Mouse (Mus musculus) MEL (cell line): ENCODE measurements around the gene Gm34653. TPM values are rescaled to one million over a fixed set of nuclear protein-coding genes. Genes with fewer than 3 reads are reported as not detected.

Source experiments
- DNase-seq: peaks from one replicate; pipeline ENCODE4 v3.0.0; 2011; ENCODE audit warnings: low read depth, low spot score
- H3K27ac ChIP-seq: 2 replicates; pipeline ENCODE4 v1.5.1; 2012; ENCODE audit warnings: low read depth, mild to moderate bottlenecking, control low read depth, low read length, moderate library complexity; ENCODE audit not compliant: control insufficient read depth
- H3K27me3 ChIP-seq, 2 experiments: fragments of 150-350 bp in 1 of 2; sonication (generic) in 1 of 2; 2 replicates each; pipeline ENCODE4 v1.6.1; 2012; ENCODE audit warnings: low read length in 2 of 2, mild to moderate bottlenecking in 2 of 2, improper control_type of control experiment in 1 of 2, moderate library complexity in 1 of 2; ENCODE audit not compliant: insufficient read depth in 2 of 2, control insufficient read depth in 1 of 2
- H3K36me3 ChIP-seq, 2 experiments: 2 replicates each; pipeline ENCODE4 v1.6.1; 2012 to 2014; ENCODE audit warnings: low read length in 2 of 2, improper control_type of control experiment in 1 of 2, inconsistent platforms in 1 of 2, mild to moderate bottlenecking in 1 of 2; ENCODE audit not compliant: insufficient read depth in 2 of 2, control insufficient read depth in 1 of 2
- H3K4me1 ChIP-seq, 2 experiments: fragments of 150-350 bp in 1 of 2; sonication (generic) in 1 of 2; 2 replicates each; pipeline ENCODE4 v1.6.1; 2012; ENCODE audit warnings: low read length in 2 of 2, improper control_type of control experiment in 1 of 2, mild to moderate bottlenecking in 1 of 2; ENCODE audit not compliant: insufficient read depth in 2 of 2, control insufficient read depth in 1 of 2
- H3K4me3 ChIP-seq, 2 experiments: fragments of 150-350 bp in 1 of 2; sonication (generic) in 1 of 2; 2 replicates each; pipeline ENCODE4 v1.5.1; 2012; ENCODE audit warnings: low read depth in 2 of 2, low read length in 2 of 2, mild to moderate bottlenecking in 2 of 2, moderate library complexity in 2 of 2, control low read depth in 1 of 2, improper control_type of control experiment in 1 of 2; ENCODE audit not compliant: control insufficient read depth in 1 of 2, insufficient read depth in 1 of 2
- H3K79me2 ChIP-seq: 2 replicates; pipeline ENCODE4 v1.6.1; 2012; ENCODE audit warnings: mild to moderate bottlenecking, low read length, moderate library complexity; ENCODE audit not compliant: control insufficient read depth, poor library complexity, insufficient read depth
- H3K9ac ChIP-seq: 2 replicates; pipeline ENCODE4 v1.6.1; 2012; ENCODE audit warnings: low read depth, mild to moderate bottlenecking, control low read depth, low read length, moderate library complexity; ENCODE audit not compliant: control insufficient read depth, poor library complexity, severe bottlenecking
- H3K9me3 ChIP-seq: fragments of 150-350 bp; sonication (generic); replicated peaks from 2 replicates; pipeline ENCODE4 v1.6.1; 2012; ENCODE audit warnings: mild to moderate bottlenecking, low read length, improper control_type of control experiment, moderate library complexity; ENCODE audit not compliant: insufficient read depth
- BHLHE40 ChIP-seq: IDR thresholded peaks from 2 replicates; pipeline ENCODE4 v1.6.1; 2012; ENCODE audit warnings: low read depth, mild to moderate bottlenecking, inconsistent platforms, low read length, improper control_type of control experiment, borderline replicate concordance
- CHD1 ChIP-seq: IDR thresholded peaks from 2 replicates; pipeline ENCODE4 v1.6.1; 2012; ENCODE audit warnings: low read depth, mild to moderate bottlenecking, inconsistent platforms, low read length, improper control_type of control experiment
- CHD2 ChIP-seq: IDR thresholded peaks from 2 replicates; pipeline ENCODE4 v1.6.1; 2011; ENCODE audit warnings: low read length, improper control_type of control experiment
- E2F4 ChIP-seq: IDR thresholded peaks from 2 replicates; pipeline ENCODE4 v1.6.1; 2011; ENCODE audit warnings: low read depth, low read length, improper control_type of control experiment, borderline replicate concordance
- ELF1 ChIP-seq: IDR thresholded peaks from 2 replicates; pipeline ENCODE4 v1.6.1; 2014; ENCODE audit warnings: low read depth, mild to moderate bottlenecking, inconsistent platforms, low read length, improper control_type of control experiment, moderate library complexity
- EP300 ChIP-seq, 2 experiments: IDR thresholded peaks; 2 replicates each; pipeline ENCODE4 v1.6.1; 2011; ENCODE audit warnings: improper control_type of control experiment in 2 of 2, low read length in 2 of 2, low read depth in 1 of 2, mild to moderate bottlenecking in 1 of 2
- ETS1 ChIP-seq: IDR thresholded peaks from 2 replicates; pipeline ENCODE4 v1.6.1; 2012; ENCODE audit warnings: low read depth, mild to moderate bottlenecking, inconsistent platforms, low read length, improper control_type of control experiment, moderate library complexity
- GABPA ChIP-seq: IDR thresholded peaks from 2 replicates; pipeline ENCODE4 v1.6.1; 2012; ENCODE audit warnings: low read depth, mild to moderate bottlenecking, inconsistent platforms, low read length, improper control_type of control experiment, moderate library complexity
- GATA1 ChIP-seq: IDR thresholded peaks from 2 replicates; pipeline ENCODE4 v1.6.1; 2011; ENCODE audit warnings: low read depth, low read length, improper control_type of control experiment
- HCFC1 ChIP-seq: IDR thresholded peaks from 2 replicates; pipeline ENCODE4 v1.6.1; 2012; ENCODE audit warnings: low read depth, mild to moderate bottlenecking, inconsistent platforms, low read length, improper control_type of control experiment, moderate library complexity
- KAT2A ChIP-seq: conservative IDR thresholded peaks from 2 replicates; pipeline ENCODE4 v1.6.1; 2012; ENCODE audit warnings: low read depth, low read length, improper control_type of control experiment, inconsistent platforms
- MXI1 ChIP-seq: IDR thresholded peaks from 2 replicates; pipeline ENCODE4 v1.6.1; 2011; ENCODE audit warnings: mild to moderate bottlenecking, low read depth, low read length, improper control_type of control experiment
- NRF1 ChIP-seq: IDR thresholded peaks from 2 replicates; pipeline ENCODE4 v1.6.1; 2014; ENCODE audit warnings: low read depth, mild to moderate bottlenecking, inconsistent platforms, low read length, improper control_type of control experiment, moderate library complexity; ENCODE audit not compliant: poor library complexity, insufficient read depth, severe bottlenecking
- POLR2A ChIP-seq, 2 experiments: IDR thresholded peaks; 2 replicates each; pipeline ENCODE4 v1.6.1; 2011 to 2012; ENCODE audit warnings: low read length in 2 of 2, mild to moderate bottlenecking in 2 of 2, control low read depth in 1 of 2, improper control_type of control experiment in 1 of 2, low read depth in 1 of 2, moderate library complexity in 1 of 2; ENCODE audit not compliant: control insufficient read depth in 1 of 2, insufficient read depth in 1 of 2, poor library complexity in 1 of 2
- POLR2AphosphoS2 ChIP-seq: IDR thresholded peaks from 2 replicates; pipeline ENCODE4 v1.6.1; 2011; ENCODE audit warnings: low read length, improper control_type of control experiment
- RCOR1 ChIP-seq: IDR thresholded peaks from 2 replicates; pipeline ENCODE4 v1.6.1; 2012; ENCODE audit warnings: low read depth, mild to moderate bottlenecking, inconsistent platforms, low read length, improper control_type of control experiment
- SIN3A ChIP-seq: IDR thresholded peaks from 2 replicates; pipeline ENCODE4 v1.6.1; 2012; ENCODE audit warnings: low read length, improper control_type of control experiment, inconsistent platforms
- TAL1 ChIP-seq: IDR thresholded peaks from 2 replicates; pipeline ENCODE4 v1.6.1; 2012; ENCODE audit warnings: mild to moderate bottlenecking, inconsistent platforms, low read length, moderate library complexity, mixed read lengths
- TCF12 ChIP-seq: IDR thresholded peaks from 2 replicates; pipeline ENCODE4 v1.6.1; 2014; ENCODE audit warnings: low read depth, mild to moderate bottlenecking, inconsistent platforms, low read length, improper control_type of control experiment, moderate library complexity
- UBTF ChIP-seq: IDR thresholded peaks from 2 replicates; pipeline ENCODE4 v1.6.1; 2012; ENCODE audit warnings: low read depth, mild to moderate bottlenecking, inconsistent platforms, low read length, improper control_type of control experiment, moderate library complexity, borderline replicate concordance; ENCODE audit not compliant: insufficient read depth
- ZMIZ1 ChIP-seq: IDR thresholded peaks from 2 replicates; pipeline ENCODE4 v1.6.1; 2012; ENCODE audit warnings: low read depth, mild to moderate bottlenecking, inconsistent platforms, low read length, improper control_type of control experiment, moderate library complexity
- ZNF384 ChIP-seq: IDR thresholded peaks from 2 replicates; pipeline ENCODE4 v1.6.1; 2012; ENCODE audit warnings: low read depth, mild to moderate bottlenecking, inconsistent platforms, low read length, improper control_type of control experiment
- polyA plus RNA-seq, 2 experiments: library from polyadenylated mRNA; stranded (reverse) in 1 of 2; unstranded in 1 of 2; fragments of >175 nt in 1 of 2; fragments of >200 nt in 1 of 2; gene quantifications; 2 replicates each; pipeline versions ENCODE4 v1.2.1 to v1.2.4; 2012; ENCODE audit warnings: low replicate concordance in 2 of 2, low read depth in 1 of 2; ENCODE audit not compliant: insufficient read length in 2 of 2, insufficient read depth in 1 of 2, missing spikeins in 1 of 2
- total RNA-seq: library from RNA; depleted of rRNA; stranded (reverse); fragments of 300-350 nt; gene quantifications from 2 replicates; pipeline ENCODE4 v1.2.3, GENCODE M21; 2012

Gm34653 gene
- total and polyA plus RNA-seq, 3 experiments: 0.08 to 0.10 TPM; not detected in 1

GRCm38 (mm10) chr2:34805364-34805950 lies 27.4 kb upstream of the Gm34653 start:
- H3K4me1 ChIP-seq: peaks cover 32 to 37% of the 10 kb centered on the region in 2 experiments
- no peaks in the 10 kb centered on the region for H3K9me3 ChIP-seq
- TF ChIP-seq RCOR1 (no peak), E2F4 (no peak)
- TF ChIP-seq, all 39 proteins: peak for 0
- Histone ChIP-seq H3K27ac (no peak overlapping the region), H3K36me3 (peaks cover 12 to 72% of the 10 kb centered on the region in 2 experiments), H3K9ac (no peak overlapping the region), H3K4me3 (no peak overlapping the region), H3K79me2 (peaks cover 54% of the 10 kb centered on the region), H3K27me3 (no peaks in the 10 kb centered on the region)
- DNase-seq: no peak

GRCm38 (mm10) chr2:34808057-34808456 lies 24.8 kb upstream of the Gm34653 start:
- peaks cover 25 to 79% of the 10 kb centered on the region in 2 experiments for H3K36me3 ChIP-seq
- no peak overlapping the region for H3K4me3 ChIP-seq
- H3K79me2 ChIP-seq: peaks cover 55% of the 10 kb centered on the region
- no peak for DNase-seq
- TF ChIP-seq TAL1: no peak
- no peak for TF ChIP-seq ZNF384
- TF ChIP-seq GABPA: no peak
- no peak for TF ChIP-seq CHD1
- no peak for TF ChIP-seq SIN3A
- no peak for TF ChIP-seq HCFC1
- no peak for TF ChIP-seq BHLHE40
- TF ChIP-seq POLR2AphosphoS2: no peak
- TF ChIP-seq ELF1: no peak
- no peak for TF ChIP-seq POLR2A (IDR thresholded peaks at IDR 0.05; ENCODE audit: control insufficient read depth in 1 of 2, insufficient read depth in 1 of 2, low read depth in 1 of 2, low read length in 2 of 2, poor library complexity in 1 of 2)
- TF ChIP-seq NRF1: no peak
- TF ChIP-seq, all 39 proteins: peak for 0
- H3K27me3 ChIP-seq: no peaks in the 10 kb centered on the region
- H3K9ac ChIP-seq: no peak overlapping the region
- no peaks in the 10 kb centered on the region for H3K9me3 ChIP-seq
- H3K4me1 ChIP-seq: peaks cover 30 to 31% of the 10 kb centered on the region in 2 experiments
- no peak overlapping the region for H3K27ac ChIP-seq

GRCm38 (mm10) chr2:34809568-34809967 lies 23.2 kb upstream of the Gm34653 start:
- H3K9ac ChIP-seq: no peak overlapping the region
- DNase-seq: peak; percentile 53
- H3K36me3 ChIP-seq: peaks cover 29 to 67% of the 10 kb centered on the region in 2 experiments
- H3K79me2 ChIP-seq: peaks cover 43% of the 10 kb centered on the region
- peak overlapping the region; percentile 75 for H3K27ac ChIP-seq
- peaks cover 21 to 25% of the 10 kb centered on the region in 2 experiments for H3K4me1 ChIP-seq
- no peaks in the 10 kb centered on the region for H3K27me3 ChIP-seq
- peak; percentile 39 for TF ChIP-seq TAL1
- no peak for TF ChIP-seq ZNF384
- TF ChIP-seq TCF12: peak; percentile 81
- TF ChIP-seq RCOR1: peak; percentile 37; the same call in 1 of the 2 replicates
- TF ChIP-seq GABPA: no peak
- TF ChIP-seq GATA1: peak; percentile 85
- TF ChIP-seq HCFC1: no peak
- TF ChIP-seq ZMIZ1: 0 out of 2 replicates have a peak, but pooled peaks have one; percentile 22
- TF ChIP-seq ETS1: peak; percentile 77
- peak; percentile 76 to 79 for TF ChIP-seq EP300 (IDR thresholded peaks at IDR 0.05; ENCODE audit: low read depth in 1 of 2, low read length in 2 of 2)
- TF ChIP-seq CHD2: no peak
- TF ChIP-seq POLR2A (IDR thresholded peaks at IDR 0.05; ENCODE audit: control insufficient read depth in 1 of 2, insufficient read depth in 1 of 2, low read depth in 1 of 2, low read length in 2 of 2, poor library complexity in 1 of 2): peak in 1 of 2 experiments; percentile 34; a peak in 1 of 4 replicates
- TF ChIP-seq MXI1: 0 out of 2 replicates have a peak, but pooled peaks have one; percentile 34
- no peak for TF ChIP-seq KAT2A
- no peak for TF ChIP-seq UBTF
- TF ChIP-seq SIN3A: peak; percentile 52
- no peaks in the 10 kb centered on the region for H3K9me3 ChIP-seq
- H3K4me3 ChIP-seq: no peak overlapping the region
